Comparison of ENCODE assay signal across 8 mouse cellular contexts in the genomic region with DNA sequence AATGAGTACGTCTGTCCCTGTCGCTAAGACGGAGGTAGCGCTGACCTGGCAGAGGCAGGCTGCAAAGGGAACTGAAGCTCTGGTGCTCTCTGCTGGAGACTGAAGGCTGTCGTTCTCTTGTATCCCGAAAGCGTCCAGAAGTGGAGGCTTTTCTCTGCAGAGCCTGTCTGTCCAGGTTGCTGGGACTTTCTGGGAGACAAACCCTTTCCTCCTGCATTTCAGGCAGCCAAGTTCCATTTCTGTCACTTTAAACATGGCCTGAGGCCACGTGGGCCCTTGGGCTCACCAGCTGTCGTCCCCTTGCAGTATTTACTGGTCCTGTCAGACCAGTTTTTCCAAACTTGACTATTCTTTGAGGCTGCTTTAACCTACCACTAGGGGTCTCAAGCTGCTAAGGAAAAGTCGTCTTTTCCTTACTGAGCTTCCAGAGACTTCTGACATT.
DNase-seq lines count a peak whose midpoint lies in the region; ATAC-seq and TF ChIP-seq lines count a peak whose summit lies in the region.

No protein-coding gene starts in this region.

- H3K4me1 ChIP-seq in small intestine, adult 2 months (ENCODE audit: control insufficient read depth, insufficient read depth, insufficient read length, low read length): no peaks in the 10 kb centered on the region

- ATAC-seq in cerebellum, adult (ENCODE audit: insufficient number of reproducible peaks, low FRiP score, low TSS enrichment): peak; percentile 63

- H3K27ac ChIP-seq in left cerebral cortex, adult 2 months: no peak overlapping the region
- no peak overlapping the region for H3K27ac ChIP-seq in small intestine, adult 2 months (ENCODE audit: insufficient read depth, low read depth, low read length)

- 0 out of 2 replicates have a peak, but pooled peaks cover 3% of the 10 kb centered on the region for H3K36me3 ChIP-seq in small intestine, adult 2 months (ENCODE audit: control insufficient read depth, insufficient read depth, low read length)

- no peak for TF ChIP-seq POLR2A in small intestine, adult 2 months (IDR thresholded peaks at IDR 0.05; ENCODE audit: low read depth, low read length)

- TF ChIP-seq CTCF in left cerebral cortex, adult 2 months (IDR thresholded peaks at IDR 0.05): peak; percentile 44
- peak; percentile 4; the same call in 1 of the 2 replicates for TF ChIP-seq CTCF in small intestine, adult 2 months (IDR thresholded peaks at IDR 0.05; ENCODE audit: extremely low read depth, insufficient read length, insufficient replicate concordance, low read depth, low read length)

- 0 out of 2 replicates have a peak overlapping the region, but pooled peaks have one; percentile 13 for H3K4me3 ChIP-seq in left cerebral cortex, adult 2 months
- no peak overlapping the region for H3K4me3 ChIP-seq in small intestine, adult 2 months (ENCODE audit: low read depth, low read length)

- DNase-seq in left cerebral cortex, adult 2 months (ENCODE audit: extremely low spot score in 1 of 2, low spot score in 2 of 2): no peak
- DNase-seq in left cerebral cortex, adult 11 months (ENCODE audit: low spot score): no peak
- DNase-seq in embryo, embryonic 11 days: peak; percentile 31
- peak; percentile 20 to 25 for DNase-seq in kidney, postnatal 36 days
- no peak for DNase-seq in natural killer cell, adult 2 months (ENCODE audit: low spot score in 2 of 2)
- no peak for DNase-seq in c-Kit-positive CD71-positive TER-119-positive erythroid progenitor cells, embryonic 14.5 days (ENCODE audit: low spot score)

- intact Hi-C loops in left cerebral cortex, adult 2 months (cut with DNase I): loop anchor here (5.0 to 10.0 kb wide), 3 partner anchors 122 to 602 kb away; partner anchors contain the start of gene Tmem164

- no peaks in the 10 kb centered on the region for H3K27me3 ChIP-seq in small intestine, adult 2 months (ENCODE audit: control insufficient read depth, insufficient read depth, low read length)

- 41% methylated on average over 10 of the region's 10 CpGs for WGBS in small intestine, adult 2 months

Comparison
In these comparisons a context has a peak if more than half of its experiments do, and no peak if none do; other contexts are left out.
1. DNase-seq: peak in embryo, embryonic 11 days (single experiment) and kidney, postnatal 36 days (2 of 2); none in left cerebral cortex, adult 2 months (0 of 2), left cerebral cortex, adult 11 months (single experiment), natural killer cell, adult 2 months (0 of 2) and c-Kit-positive CD71-positive TER-119-positive erythroid progenitor cells, embryonic 14.5 days (single experiment).